ENCODE assay signal across 15 mouse cellular contexts in genomic region chr2:71374275-71375155, GRCm38 (mm10). TPM values are rescaled to one million over a fixed set of nuclear protein-coding genes. Genes with fewer than 3 reads are reported as not detected.
DNase-seq lines count a peak whose midpoint lies in the region; ATAC-seq and TF ChIP-seq lines count a peak whose summit lies in the region.
"Had no signal": no experiment of that assay in that cellular context is flagged by ENCODE, and none has a peak within 500 bp of the region (broad histone marks: within the 10 kb centered on the region; RNA-seq: fewer than 3 reads in every experiment).

No protein-coding gene starts in this region.

- no peak for ATAC-seq in heart, embryonic 14.5 days (ENCODE audit: insufficient number of reproducible peaks, insufficient read depth, low FRiP score, low read depth)
- ATAC-seq in erythroblast, adult 5-6 weeks (replicated peaks; ENCODE audit: low FRiP score, poor library complexity, severe bottlenecking): peak; percentile 61
- ATAC-seq in liver, embryonic 16.5 days (ENCODE audit: low read depth): peak; percentile 79
- ATAC-seq: CD4-positive, CD25-positive, alpha-beta regulatory T cell, adult 4 months; intestine, embryonic 16.5 days had no signal

- no peak for DNase-seq in heart, adult 11 months
- peak; percentile 83 for DNase-seq in MEL (ENCODE audit: low read depth, low spot score)
- no peak for DNase-seq in left cerebral cortex, adult 9 months (ENCODE audit: low spot score in 2 of 2)
- DNase-seq in frontal cortex, postnatal 36 days (ENCODE audit: low spot score in 2 of 2): no peak
- DNase-seq in cerebellum, adult 8-10 months: no peak
- DNase-seq: adrenal gland, postnatal 25 days; cerebellum, adult 11 months had no signal

- H3K36me3 ChIP-seq in heart, embryonic 14.5 days (ENCODE audit: control insufficient read depth, insufficient read depth, low read length): no peaks in the 10 kb centered on the region
- peaks cover 0 to 22% of the 10 kb centered on the region in 2 experiments; a peak in 2 of 4 replicates for H3K36me3 ChIP-seq in MEL (ENCODE audit: control insufficient read depth in 1 of 2, insufficient read depth in 2 of 2, low read length in 2 of 2)
- H3K36me3 ChIP-seq in liver, embryonic 16.5 days (ENCODE audit: control insufficient read depth, insufficient read depth): no peaks in the 10 kb centered on the region
- H3K36me3 ChIP-seq: hindbrain, embryonic 10.5 days; neural tube, embryonic 12.5 days had no signal

- peak overlapping the region; percentile 3 to 61; a peak in 2 of 4 replicates for H3K27ac ChIP-seq in heart, embryonic 14.5 days (replicated peaks in 1 of 2; ENCODE audit: control insufficient read depth in 1 of 2, insufficient read depth in 1 of 2, low read depth in 2 of 2, low read length in 2 of 2)
- peak overlapping the region; percentile 88 for H3K27ac ChIP-seq in MEL (ENCODE audit: control insufficient read depth, low read depth, low read length)
- no peak overlapping the region; the same call in 1 of the 2 replicates for H3K27ac ChIP-seq in liver, embryonic 16.5 days (ENCODE audit: low read length)
- H3K27ac ChIP-seq: hindbrain, embryonic 10.5 days; neural tube, embryonic 12.5 days had no signal

- no peaks in the 10 kb centered on the region; the same call in 1 of the 2 replicates for H3K79me2 ChIP-seq in MEL (ENCODE audit: control insufficient read depth, insufficient read depth, low read length, poor library complexity)

- H3K27me3 ChIP-seq in heart, embryonic 14.5 days (ENCODE audit: control insufficient read depth, insufficient read depth, low read length): no peaks in the 10 kb centered on the region
- H3K27me3 ChIP-seq in MEL (ENCODE audit: control insufficient read depth in 1 of 2, insufficient read depth in 2 of 2, low read length in 2 of 2): no peaks in the 10 kb centered on the region
- H3K27me3 ChIP-seq in liver, embryonic 16.5 days (ENCODE audit: control insufficient read depth, insufficient read depth, low read depth, low read length): no peaks in the 10 kb centered on the region
- H3K27me3 ChIP-seq: neural tube, embryonic 12.5 days had no signal

- WGBS in heart, embryonic 14.5 days: 55% methylated on average over 8 of the region's 8 CpGs
- WGBS in liver, embryonic 16.5 days (ENCODE audit: insufficient replicate concordance): 40% methylated on average over 8 of the region's 8 CpGs

- no peaks in the 10 kb centered on the region for H3K9me3 ChIP-seq in heart, embryonic 14.5 days (ENCODE audit: control insufficient read depth, low read length)
- no peaks in the 10 kb centered on the region for H3K9me3 ChIP-seq in MEL (replicated peaks; ENCODE audit: insufficient read depth, low read length)
- H3K9me3 ChIP-seq in liver, embryonic 16.5 days (replicated peaks; ENCODE audit: control insufficient read depth, low read length): no peaks in the 10 kb centered on the region
- H3K9me3 ChIP-seq: hindbrain, embryonic 10.5 days; neural tube, embryonic 12.5 days had no signal

- H3K9ac ChIP-seq in heart, embryonic 14.5 days (ENCODE audit: low read length): no peak overlapping the region
- peak overlapping the region; percentile 81 for H3K9ac ChIP-seq in MEL (ENCODE audit: control insufficient read depth, low read depth, low read length, poor library complexity, severe bottlenecking)
- no peak overlapping the region for H3K9ac ChIP-seq in liver, embryonic 16.5 days (ENCODE audit: low read depth, low read length)
- H3K9ac ChIP-seq: neural tube, embryonic 12.5 days had no signal

- no peak for TF ChIP-seq CTCF in MEL (IDR thresholded peaks at IDR 0.05 in 2 of 3, conservative IDR thresholded peaks at IDR 0.05 in 1 of 3; ENCODE audit: control insufficient read depth in 1 of 3, insufficient read depth in 1 of 3, low read depth in 2 of 3, low read length in 3 of 3, poor library complexity in 1 of 3, severe bottlenecking in 1 of 3)

- peak; percentile 47 to 62 for TF ChIP-seq EP300 in MEL (IDR thresholded peaks at IDR 0.05; ENCODE audit: low read depth in 1 of 2, low read length in 2 of 2)

- no peak for TF ChIP-seq RAD21 in MEL (IDR thresholded peaks at IDR 0.05; ENCODE audit: low read depth, low read length)

- no peak overlapping the region for H3K4me3 ChIP-seq in heart, embryonic 14.5 days (ENCODE audit: control insufficient read depth in 1 of 2, insufficient read depth in 1 of 2, low read depth in 1 of 2, low read length in 2 of 2)
- peak overlapping the region; percentile 46 to 52 for H3K4me3 ChIP-seq in MEL (ENCODE audit: control insufficient read depth in 1 of 2, insufficient read depth in 1 of 2, low read depth in 2 of 2, low read length in 2 of 2)
- H3K4me3 ChIP-seq in liver, embryonic 16.5 days (ENCODE audit: low read depth, low read length): 0 out of 2 replicates have a peak overlapping the region, but pooled peaks have one; percentile 7
- H3K4me3 ChIP-seq: hindbrain, embryonic 10.5 days; neural tube, embryonic 12.5 days had no signal

- H3K4me1 ChIP-seq in heart, embryonic 14.5 days (ENCODE audit: control insufficient read depth in 2 of 2, insufficient read depth in 2 of 2, low read length in 2 of 2): peaks cover 0 to 2% of the 10 kb centered on the region in 2 experiments; a peak in 1 of 4 replicates
- H3K4me1 ChIP-seq in MEL (ENCODE audit: control insufficient read depth in 1 of 2, insufficient read depth in 2 of 2, low read length in 2 of 2): peaks cover 4 to 26% of the 10 kb centered on the region in 2 experiments
- peaks cover 11% of the 10 kb centered on the region for H3K4me1 ChIP-seq in liver, embryonic 16.5 days (ENCODE audit: control insufficient read depth, low read depth, low read length)
- H3K4me1 ChIP-seq: hindbrain, embryonic 10.5 days; neural tube, embryonic 12.5 days had no signal

- 0 out of 4 replicates have a peak, but pooled peaks of 1 of the 2 experiments have one; percentile 38 for TF ChIP-seq POLR2A in MEL (IDR thresholded peaks at IDR 0.05; ENCODE audit: control insufficient read depth in 1 of 2, insufficient read depth in 1 of 2, low read depth in 1 of 2, low read length in 2 of 2, poor library complexity in 1 of 2)

- 0 out of 2 replicates have a peak overlapping the region, but pooled peaks have one; percentile 18 for H3K4me2 ChIP-seq in heart, embryonic 14.5 days (ENCODE audit: low read length)
- peak overlapping the region; percentile 25; the same call in 1 of the 2 replicates for H3K4me2 ChIP-seq in liver, embryonic 16.5 days (ENCODE audit: low read depth, low read length)
- H3K4me2 ChIP-seq: midbrain, embryonic 11.5 days; neural tube, embryonic 12.5 days had no signal

TF ChIP-seq in MEL, 35 proteins besides CTCF, POLR2A, EP300 and RAD21 (continues in another document):
- TF ChIP-seq MAX (IDR thresholded peaks at IDR 0.05; ENCODE audit: low read length) (peak; percentile 34), ELF1 (IDR thresholded peaks at IDR 0.05; ENCODE audit: low read depth, low read length) (no peak), USF1 (IDR thresholded peaks at IDR 0.05; ENCODE audit: low read depth, low read length) (no peak), TAL1 (IDR thresholded peaks at IDR 0.05; ENCODE audit: low read length) (no peak), ZKSCAN1 (IDR thresholded peaks at IDR 0.05; ENCODE audit: low read depth, low read length) (no peak), JUND (IDR thresholded peaks at IDR 0.05; ENCODE audit: low read depth, low read length) (no peak), USF2 (IDR thresholded peaks at IDR 0.05; ENCODE audit: borderline replicate concordance in 1 of 2, insufficient read depth in 1 of 2, low read depth in 1 of 2, low read length in 2 of 2) (no peak), MXI1 (IDR thresholded peaks at IDR 0.05; ENCODE audit: low read depth, low read length) (peak; percentile 28), TBP (IDR thresholded peaks at IDR 0.05; ENCODE audit: low read depth, low read length) (peak; percentile 41; the same call in 1 of the 2 replicates), POLR2AphosphoS2 (IDR thresholded peaks at IDR 0.05; ENCODE audit: low read length) (no peak), NELFE (IDR thresholded peaks at IDR 0.05; ENCODE audit: low read depth, low read length) (peak; percentile 13; the same call in 1 of the 2 replicates), ETS1 (IDR thresholded peaks at IDR 0.05; ENCODE audit: low read depth, low read length) (peak; percentile 59; the same call in 1 of the 2 replicates), GABPA (IDR thresholded peaks at IDR 0.05; ENCODE audit: low read depth, low read length) (no peak), ZC3H11A (IDR thresholded peaks at IDR 0.05; ENCODE audit: low read depth, low read length) (no peak), RCOR1 (IDR thresholded peaks at IDR 0.05; ENCODE audit: low read depth, low read length) (no peak), MAFK (IDR thresholded peaks at IDR 0.05; ENCODE audit: borderline replicate concordance, low read depth, low read length) (no peak), MYB (IDR thresholded peaks at IDR 0.05; ENCODE audit: low read depth, low read length) (no peak), GATA1 (IDR thresholded peaks at IDR 0.05; ENCODE audit: low read depth, low read length) (peak; percentile 70), POLR2AphosphoS5 (IDR thresholded peaks at IDR 0.05; ENCODE audit: borderline replicate concordance, low read depth, low read length) (no peak), BHLHE40 (IDR thresholded peaks at IDR 0.05; ENCODE audit: borderline replicate concordance, low read depth, low read length) (no peak), MEF2A (IDR thresholded peaks at IDR 0.05; ENCODE audit: extremely low read depth, insufficient replicate concordance, low read depth, low read length, poor library complexity, severe bottlenecking) (no peak)

RNA-seq across cellular contexts. Expression of gene Slc25a12, which starts 7.0 kb away (rescaled TPM):
- polyA plus RNA-seq in heart, embryonic 14.5 days (2014; fragmentation: Nextera tagmentation; extraction: Ambion mirVana): 118 and 123 TPM in 2 replicates
- 63.2 and 67.4 TPM in 2 replicates for total RNA-seq in MEL (2012; rRNA removed)
- polyA plus RNA-seq in MEL (2012; ENCODE audit: insufficient read depth in 1 of 2, insufficient read length in 2 of 2, low read depth in 1 of 2, low replicate concordance in 2 of 2, missing spikeins in 1 of 2): 10 to 100 TPM in 1 of 2 experiments, not detected in 1; 98.6 TPM
- 5.8 and 11.5 TPM in 2 replicates for total RNA-seq in erythroblast, adult 5-6 weeks (2015; ENCODE audit: low replicate concordance)
- 11.6 and 13.2 TPM in 2 replicates for total RNA-seq in erythroblast, adult 5-6 weeks (2017; ENCODE audit: low replicate concordance)
- 22.6 and 24.4 TPM in 2 replicates for polyA plus RNA-seq in liver, embryonic 16.5 days (2015; fragmentation: Nextera tagmentation; extraction: Ambion mirVana)

RNA-seq across cellular contexts. Expression of gene Hat1, which starts 14.2 kb away (rescaled TPM):
- polyA plus RNA-seq in heart, embryonic 14.5 days (2014; fragmentation: Nextera tagmentation; extraction: Ambion mirVana): 107 TPM in 2 replicates
- total RNA-seq in MEL (2012; rRNA removed): 167 and 190 TPM in 2 replicates
- polyA plus RNA-seq in MEL (2012; ENCODE audit: insufficient read depth in 1 of 2, insufficient read length in 2 of 2, low read depth in 1 of 2, low replicate concordance in 2 of 2, missing spikeins in 1 of 2): 100 to 1,000 TPM in 1 of 2 experiments, not detected in 1; 167 TPM
- 35.3 and 48.4 TPM in 2 replicates for total RNA-seq in erythroblast, adult 5-6 weeks (2015; ENCODE audit: low replicate concordance)
- total RNA-seq in erythroblast, adult 5-6 weeks (2017; ENCODE audit: low replicate concordance): 43.7 and 65.2 TPM in 2 replicates
- 79.8 and 95.7 TPM in 2 replicates for polyA plus RNA-seq in liver, embryonic 16.5 days (2015; fragmentation: Nextera tagmentation; extraction: Ambion mirVana)

Comparison
In these comparisons a context has a peak if more than half of its experiments do, and no peak if none do; other contexts are left out.
1. H3K4me3 ChIP-seq: peak in MEL (2 of 2) and liver, embryonic 16.5 days (single experiment); none in heart, embryonic 14.5 days (0 of 2).